ENCODE assay signal across 8 mouse cellular contexts in genomic region chr11:88719601-88720000, GRCm38 (mm10). TPM values are rescaled to one million over a fixed set of nuclear protein-coding genes. Genes with fewer than 3 reads are reported as not detected.
DNase-seq lines count a peak whose midpoint lies in the region; ATAC-seq lines count a peak whose summit lies in the region.

No protein-coding gene starts in this region.

- peak overlapping the region; percentile 100; the same call in 1 of the 2 replicates for H3K9ac ChIP-seq in heart, embryonic 12.5 days
- no peak overlapping the region; the same call in 1 of the 2 replicates for H3K9ac ChIP-seq in forebrain, embryonic 11.5 days (ENCODE audit: low read length)
- H3K9ac ChIP-seq in liver, embryonic 13.5 days, result peak overlapping the region; percentile 96; the same call in 1 of the 2 replicates

- peak overlapping the region; percentile 98 for H3K27ac ChIP-seq in heart, embryonic 12.5 days (ENCODE audit: poor library complexity, severe bottlenecking)
- no peak overlapping the region for H3K27ac ChIP-seq in forebrain, embryonic 11.5 days (ENCODE audit: low read depth, low read length)
- H3K27ac ChIP-seq in liver, embryonic 13.5 days, result no peak overlapping the region

- 0 out of 2 replicates have a peak, but pooled peaks cover 4% of the 10 kb centered on the region for H3K36me3 ChIP-seq in heart, embryonic 12.5 days
- no peaks in the 10 kb centered on the region for H3K36me3 ChIP-seq in forebrain, embryonic 11.5 days (ENCODE audit: control insufficient read depth, insufficient read depth, low read length)
- no peaks in the 10 kb centered on the region for H3K36me3 ChIP-seq in liver, embryonic 13.5 days

- H3K4me3 ChIP-seq in heart, embryonic 12.5 days, result peak overlapping the region; percentile 100; the same call in 1 of the 2 replicates
- H3K4me3 ChIP-seq in forebrain, embryonic 11.5 days (ENCODE audit: low read depth, low read length), result peak overlapping the region; percentile 97; the same call in 1 of the 2 replicates
- no peak overlapping the region for H3K4me3 ChIP-seq in liver, embryonic 13.5 days (replicated peaks)

- WGBS in heart, embryonic 12.5 days, result 59% methylated on average over 3 of the region's 3 CpGs
- 48% methylated on average over 3 of the region's 3 CpGs for WGBS in forebrain, embryonic 11.5 days
- WGBS in liver, embryonic 13.5 days (ENCODE audit: insufficient replicate concordance), result 74% methylated on average over 3 of the region's 3 CpGs

- H3K4me2 ChIP-seq in heart, embryonic 12.5 days, result peak overlapping the region; percentile 91
- H3K4me2 ChIP-seq in forebrain, embryonic 11.5 days (ENCODE audit: low read depth, low read length, severe bottlenecking), result peak overlapping the region; percentile 65
- H3K4me2 ChIP-seq in liver, embryonic 13.5 days, result peak overlapping the region; percentile 99

- ATAC-seq in heart, embryonic 12.5 days (ENCODE audit: insufficient number of reproducible peaks, low FRiP score), result no peak
- ATAC-seq in forebrain, embryonic 11.5 days (replicated peaks; ENCODE audit: low FRiP score), result no peak
- no peak for ATAC-seq in liver, embryonic 13.5 days (ENCODE audit: low read depth)

- no peaks in the 10 kb centered on the region for H3K9me3 ChIP-seq in heart, embryonic 12.5 days (replicated peaks)
- no peaks in the 10 kb centered on the region for H3K9me3 ChIP-seq in forebrain, embryonic 11.5 days (ENCODE audit: control insufficient read depth, low read length)
- H3K9me3 ChIP-seq in liver, embryonic 13.5 days (replicated peaks), result no peaks in the 10 kb centered on the region

- no peaks in the 10 kb centered on the region for H3K27me3 ChIP-seq in heart, embryonic 12.5 days (replicated peaks)
- no peaks in the 10 kb centered on the region for H3K27me3 ChIP-seq in forebrain, embryonic 11.5 days (ENCODE audit: control insufficient read depth, insufficient read depth, low read length)
- H3K27me3 ChIP-seq in liver, embryonic 13.5 days, result no peaks in the 10 kb centered on the region

- DNase-seq in heart, adult 18-20 months, result no peak
- DNase-seq in 3T3-L1 (ENCODE audit: low read depth, low spot score), result peak; percentile 23
- no peak for DNase-seq in forebrain, embryonic 11.5 days (ENCODE audit: low spot score)
- no peak for DNase-seq in liver, embryonic 13.5 days
- DNase-seq in thymus, postnatal 25 days, result no peak
- no peak for DNase-seq in left cerebral cortex, adult 9 months (ENCODE audit: low spot score in 2 of 2)
- no peak for DNase-seq in gastrocnemius, postnatal 36 days

- peaks cover 40% of the 10 kb centered on the region for H3K4me1 ChIP-seq in heart, embryonic 12.5 days (replicated peaks)
- H3K4me1 ChIP-seq in forebrain, embryonic 11.5 days (replicated peaks; ENCODE audit: control insufficient read depth, insufficient read depth, low read length), result peaks cover 22% of the 10 kb centered on the region; the same call in 1 of the 2 replicates
- H3K4me1 ChIP-seq in liver, embryonic 13.5 days (replicated peaks), result peaks cover 57% of the 10 kb centered on the region

- intact Hi-C loops in gastrocnemius, postnatal 36 days (cut with DNase I), result loop anchor here (5.0 kb wide), 1 partner anchor 62 kb away; no protein-coding TSS in a partner anchor

RNA-seq across cellular contexts. Expression of gene Msi2, which starts 1.3 kb away (rescaled TPM):
- polyA plus RNA-seq in heart, embryonic 12.5 days (2016; fragmentation: Nextera tagmentation; extraction: Ambion mirVana), result 18.7 and 20.5 TPM in 2 replicates
- 100 to 1,000 TPM; 179 to 203 TPM for total RNA-seq in heart, adult 18-20 months (2021)
- 23.9 and 26.2 TPM in 2 replicates for polyA plus RNA-seq in forebrain, embryonic 11.5 days (2014; fragmentation: Nextera tagmentation; extraction: Ambion mirVana)
- polyA plus RNA-seq in liver, embryonic 13.5 days (2015; fragmentation: Nextera tagmentation; extraction: Ambion mirVana), result 3.9 TPM in 2 replicates
- 100 to 1,000 TPM; 178 to 179 TPM for total RNA-seq in gastrocnemius, postnatal 36 days (2021)
